Mouse (Mus musculus): ENCODE results near the gene Sfrp5.
A peak's percentile ranks its signal among the peaks of the same experiment; 100 is the strongest.

Sfrp5 gene

DNA sequence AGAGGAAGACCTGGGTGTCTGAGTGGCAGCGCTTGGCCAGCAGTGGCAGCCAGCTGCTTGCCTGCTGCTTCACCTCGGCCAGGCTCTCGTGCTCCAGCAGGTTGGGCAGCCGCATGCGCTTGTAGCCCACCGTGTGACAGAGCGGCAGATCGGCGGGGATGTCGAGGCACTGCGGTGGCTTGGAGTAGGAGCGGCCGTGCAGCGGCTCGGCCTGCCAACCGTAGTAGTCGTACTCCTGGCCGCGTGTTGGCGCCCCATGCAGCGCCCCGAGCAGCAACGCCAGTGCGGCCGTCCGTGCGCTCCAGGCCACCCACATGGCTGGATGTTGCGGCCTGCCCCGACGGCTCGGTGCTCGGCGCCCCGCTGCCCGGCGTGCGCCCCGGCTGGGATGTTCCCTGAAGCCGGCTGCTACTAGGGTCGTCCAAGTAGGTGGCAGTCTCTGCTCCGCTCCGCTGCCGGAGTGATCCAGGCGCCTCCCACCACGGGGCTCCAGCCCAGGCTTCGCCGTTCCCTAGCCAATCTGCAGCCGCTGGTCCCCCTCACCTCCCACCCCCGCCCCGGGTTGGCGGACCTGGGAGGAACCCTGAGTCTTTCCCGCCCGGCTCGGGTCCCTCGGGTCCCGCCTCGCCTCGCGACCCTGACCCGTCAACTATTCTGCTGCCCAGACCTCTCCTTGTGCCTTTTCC is at the start of gene Sfrp5:
Sfrp5 (minus strand) TSS at position 557 of the 686 bp plus-strand sequence.
- no peak for DNase-seq (ENCODE audit: inconsistent age in 2 of 2, low spot score in 1 of 2)

DNA sequence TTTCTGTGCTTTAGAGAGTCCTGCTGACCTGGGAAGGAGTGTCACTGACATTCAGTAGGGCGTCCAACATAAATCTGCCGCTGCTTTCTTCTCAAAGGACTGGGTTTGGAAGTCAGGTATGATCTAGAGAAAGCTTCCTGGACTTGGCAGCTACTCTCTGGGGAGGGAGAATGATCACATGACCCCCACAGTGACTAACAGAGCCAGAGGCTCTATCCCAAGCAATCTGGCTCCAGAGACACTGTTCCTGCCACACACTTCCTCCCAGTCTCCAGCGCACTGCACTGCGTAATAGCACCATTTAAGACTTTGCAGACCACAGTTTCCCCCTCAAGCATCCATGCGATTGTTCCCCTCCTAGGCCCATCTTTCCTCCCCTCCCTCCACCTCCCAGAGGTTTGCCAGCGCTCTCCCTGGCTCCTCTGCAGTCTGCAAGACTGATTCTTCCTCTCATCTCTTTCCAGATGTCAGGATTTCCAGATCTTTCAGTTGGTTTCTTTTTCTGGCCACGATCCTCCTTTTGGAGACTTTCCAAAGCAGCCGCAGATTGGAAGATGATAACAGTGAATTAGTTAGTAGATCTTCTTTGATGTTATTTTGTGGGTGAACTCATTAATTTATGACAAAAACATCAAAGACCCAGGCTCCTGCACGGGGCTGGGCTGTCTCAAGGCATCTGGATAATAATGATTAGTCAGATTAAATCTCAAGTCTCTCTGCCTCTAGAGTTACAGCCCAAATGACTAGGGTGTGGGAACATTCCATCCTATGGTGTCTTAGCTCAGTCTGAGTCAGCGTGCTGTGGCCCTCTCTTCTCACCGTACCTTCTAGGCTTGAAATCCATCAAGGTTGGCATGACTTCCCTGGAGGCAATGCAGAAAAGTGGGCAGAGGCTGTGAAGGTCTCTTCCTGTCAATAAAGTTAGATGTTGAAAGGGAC is 48.2 kb upstream of the Sfrp5 start:
- DNase-seq (ENCODE audit: inconsistent age in 2 of 2, low spot score in 1 of 2) = peak; percentile 14 to 72

DNA sequence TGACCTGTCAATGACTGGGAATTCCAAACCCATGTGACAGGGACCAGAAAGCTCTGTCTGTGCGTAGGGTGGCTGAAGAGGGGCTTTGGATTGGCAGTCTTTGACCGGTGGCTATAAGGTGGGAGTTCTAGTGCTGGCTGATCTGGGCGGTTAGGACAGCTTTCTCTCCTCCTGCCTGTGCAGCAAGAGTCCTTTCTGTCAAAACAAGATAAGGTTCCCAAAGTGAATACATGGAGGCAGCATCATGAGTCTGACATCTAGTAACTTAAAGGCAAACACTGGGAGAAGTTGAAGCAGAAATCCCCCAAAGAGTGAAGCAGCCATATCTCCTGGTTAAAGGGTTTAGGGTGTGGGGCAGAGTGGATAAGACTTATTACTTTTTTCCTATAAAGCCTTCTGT is 45.5 kb upstream of the Sfrp5 start, which contains the start of gene Golga7b:
Golga7b (plus strand) TSS at position 56 of the 400 bp plus-strand sequence.
- DNase-seq (ENCODE audit: inconsistent age in 2 of 2, low spot score in 1 of 2) = no peak

DNA sequence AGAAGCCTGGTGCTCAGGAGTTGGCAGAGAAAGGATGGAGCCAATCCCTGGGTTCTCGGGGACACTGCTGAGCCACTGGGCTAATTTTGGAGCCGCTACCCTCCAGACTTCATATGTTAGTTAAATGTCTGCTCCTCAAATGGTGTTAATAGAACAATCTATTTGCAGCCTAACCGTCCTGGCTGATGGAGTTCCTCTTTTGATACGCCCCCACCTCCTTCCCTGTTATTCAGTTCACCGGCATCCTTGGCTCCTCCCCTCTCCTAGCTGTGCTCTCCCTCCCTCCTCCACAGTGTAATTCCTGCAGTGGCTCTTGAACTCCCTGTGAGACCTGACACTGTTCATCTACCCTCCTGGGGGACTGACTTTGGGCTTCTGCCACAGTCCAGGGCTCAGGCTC is 44.6 kb upstream of the Sfrp5 start:
- DNase-seq (ENCODE audit: inconsistent age in 2 of 2, low spot score in 1 of 2) = no peak

DNA sequence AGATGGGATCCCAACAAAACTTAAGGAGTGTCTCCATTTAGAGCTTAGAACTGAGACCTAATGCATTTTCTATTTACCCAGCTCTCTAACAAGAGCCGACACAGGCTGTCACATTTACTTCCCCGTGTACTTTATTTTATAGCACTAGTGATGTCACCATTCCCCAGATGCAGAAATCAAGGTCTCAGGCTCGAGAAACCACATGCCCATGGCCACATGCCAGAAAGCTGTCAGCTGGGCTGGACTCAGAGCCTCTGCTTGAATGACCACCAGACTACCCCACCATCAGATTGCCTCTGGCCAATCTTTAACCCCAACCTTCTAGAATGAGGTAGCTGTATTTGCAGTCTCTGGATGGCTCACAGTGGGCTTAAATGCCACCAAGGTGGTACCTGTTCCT is 41.3 kb upstream of the Sfrp5 start:
- DNase-seq (ENCODE audit: inconsistent age in 2 of 2, low spot score in 1 of 2) = peak; percentile 29 to 40

DNA sequence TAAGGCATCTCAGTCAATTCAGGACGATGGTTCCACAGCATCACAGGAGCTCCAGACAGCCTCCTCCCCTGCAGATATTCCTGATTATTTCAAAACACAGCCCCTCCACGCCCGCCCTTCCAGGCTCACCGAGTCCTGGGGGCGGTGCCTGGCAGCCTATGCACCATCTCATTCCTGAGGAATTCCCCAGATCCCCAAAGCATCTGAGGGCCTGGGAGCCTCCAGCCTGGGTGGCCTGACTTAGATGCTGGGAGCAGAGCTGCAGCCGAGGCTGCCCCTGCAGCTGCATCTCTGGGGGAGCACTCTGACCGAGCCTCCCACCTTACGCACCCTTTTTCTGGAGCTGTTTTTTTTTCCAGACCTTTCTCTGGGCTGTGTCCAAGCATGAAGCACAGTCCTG is 38.8 kb upstream of the Sfrp5 start:
- no peak for DNase-seq (ENCODE audit: inconsistent age in 2 of 2, low spot score in 1 of 2)

DNA sequence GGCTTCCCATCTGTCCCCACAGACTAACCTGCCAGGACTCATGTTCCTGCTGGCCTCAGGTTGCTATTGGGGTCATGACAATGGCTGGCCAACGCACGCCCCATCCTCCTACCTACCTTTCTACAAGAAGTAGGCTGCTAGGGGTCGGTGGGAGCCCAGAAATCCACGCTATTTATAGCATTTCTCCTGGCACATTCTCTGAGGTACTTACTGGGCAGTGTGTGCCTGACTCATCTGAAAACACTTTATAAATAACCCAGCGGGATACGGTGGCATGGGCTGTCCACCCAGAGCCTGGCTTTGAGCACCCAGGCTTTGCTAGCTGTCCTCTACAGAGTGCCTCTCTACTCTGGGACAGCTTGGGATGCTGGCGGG is 36.3 kb upstream of the Sfrp5 start:
- DNase-seq (ENCODE audit: inconsistent age in 2 of 2, low spot score in 1 of 2) = no peak

DNA sequence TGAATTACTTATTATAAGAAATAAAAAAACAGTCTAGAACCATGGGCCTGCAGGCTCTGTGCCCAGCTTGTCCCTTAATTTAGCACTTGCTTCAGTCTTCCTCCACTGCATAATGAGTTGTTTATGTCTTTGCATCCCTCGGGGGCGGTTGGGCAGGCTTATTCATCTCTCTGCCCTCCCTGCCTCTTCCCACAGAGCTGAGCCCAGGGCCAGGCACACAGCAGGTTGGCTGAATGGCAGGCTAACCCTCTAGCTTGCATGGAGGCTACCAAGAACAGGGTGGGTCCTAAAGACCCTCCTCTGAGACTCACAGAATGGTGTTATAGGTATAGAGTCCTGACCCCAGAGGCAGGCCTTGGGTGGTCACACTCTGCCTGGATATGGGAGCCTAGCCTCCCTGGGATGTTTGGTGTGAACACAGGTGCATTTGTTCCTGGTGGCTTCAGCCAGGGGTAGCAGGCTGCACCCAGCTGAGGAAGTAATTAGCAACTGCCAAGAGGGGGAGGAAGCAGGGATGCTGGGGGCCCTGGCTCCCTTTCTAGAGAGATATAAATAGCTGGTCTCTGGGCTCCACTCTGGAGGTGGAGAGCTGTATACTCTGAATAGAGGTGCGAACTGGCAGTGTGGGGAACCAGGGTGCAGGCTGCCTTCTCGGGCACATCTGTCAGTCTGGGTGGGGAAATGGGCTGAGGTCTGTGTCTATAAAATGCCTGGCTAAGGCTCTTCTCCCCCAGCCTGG is 35.7 kb upstream of the Sfrp5 start:
- no peak for DNase-seq (ENCODE audit: inconsistent age in 2 of 2, low spot score in 1 of 2)

DNA sequence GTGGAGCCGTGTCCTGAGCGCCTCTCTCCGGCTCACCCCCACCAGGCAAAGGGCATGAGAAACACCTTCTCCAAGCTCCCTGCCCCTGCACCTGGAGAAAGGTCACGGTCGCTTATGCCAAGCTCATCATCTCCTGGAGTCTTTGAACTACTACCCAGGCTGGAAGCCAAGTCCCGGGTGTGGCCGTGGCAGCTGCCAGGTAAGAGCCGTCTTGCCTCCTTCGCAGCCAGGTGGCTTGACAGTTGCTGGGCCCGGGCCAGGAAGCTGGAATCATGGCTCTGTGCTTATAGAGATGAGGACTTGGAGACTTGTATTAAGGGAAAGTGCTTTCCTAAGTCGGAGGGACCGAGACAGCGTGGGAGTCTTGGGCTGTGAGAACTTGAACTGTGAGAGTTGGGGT is 28.9 kb upstream of the Sfrp5 start:
- DNase-seq (ENCODE audit: inconsistent age in 2 of 2, low spot score in 1 of 2) = no peak

DNA sequence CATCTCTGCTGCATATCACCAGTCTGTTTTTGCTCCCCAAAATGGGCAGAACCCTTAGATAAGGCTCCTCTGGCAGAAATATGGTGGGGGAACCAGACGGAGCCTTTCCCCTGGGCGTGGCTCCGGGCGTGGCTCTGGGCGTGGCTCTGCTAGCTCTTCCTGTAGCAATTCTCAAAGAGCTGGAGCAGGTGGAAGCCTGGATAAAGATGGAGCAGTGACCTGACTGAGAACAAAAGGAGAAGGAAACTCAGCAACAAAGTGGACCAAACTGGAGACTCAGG is 28.2 kb upstream of the Sfrp5 start:
- no peak for DNase-seq (ENCODE audit: inconsistent age in 2 of 2, low spot score in 1 of 2)

DNA sequence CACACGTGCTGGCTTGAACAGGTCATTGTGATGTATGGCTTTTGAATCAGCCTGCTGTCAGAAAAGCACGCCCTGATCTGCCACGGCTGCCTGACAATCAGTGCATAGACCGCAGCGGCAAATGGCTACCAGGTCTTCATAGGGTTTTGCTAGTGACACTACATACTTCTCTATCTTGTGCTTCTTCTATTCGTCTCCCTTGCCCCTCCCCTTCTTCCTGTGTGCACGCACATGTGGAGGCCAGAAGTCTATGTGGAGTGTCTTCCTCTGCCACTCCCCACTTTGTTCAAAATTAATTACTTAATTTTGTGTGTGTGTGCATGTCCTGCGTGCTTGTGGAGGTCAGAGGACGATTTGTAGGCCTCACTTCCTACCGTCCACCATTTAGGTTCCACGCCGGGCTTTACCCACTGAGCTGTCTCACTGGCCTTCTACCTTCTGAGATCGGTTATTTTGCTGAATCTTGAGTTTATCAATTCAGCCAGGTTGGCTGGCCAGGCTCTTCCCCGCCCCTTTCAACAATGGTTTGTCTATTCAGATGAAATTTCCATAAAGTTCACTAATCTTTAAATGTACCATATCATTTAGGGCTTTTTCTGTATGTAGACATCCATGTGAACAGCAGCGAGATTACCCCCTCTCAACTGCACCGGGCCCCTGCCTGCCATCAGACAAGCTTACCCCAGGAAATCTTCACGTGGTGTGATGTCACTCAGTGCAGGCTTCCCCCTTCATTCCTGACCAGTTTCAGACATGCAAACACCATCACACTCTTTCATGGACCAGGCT is 27.6 kb upstream of the Sfrp5 start:
- DNase-seq (ENCODE audit: inconsistent age in 2 of 2, low spot score in 1 of 2) = no peak

DNA sequence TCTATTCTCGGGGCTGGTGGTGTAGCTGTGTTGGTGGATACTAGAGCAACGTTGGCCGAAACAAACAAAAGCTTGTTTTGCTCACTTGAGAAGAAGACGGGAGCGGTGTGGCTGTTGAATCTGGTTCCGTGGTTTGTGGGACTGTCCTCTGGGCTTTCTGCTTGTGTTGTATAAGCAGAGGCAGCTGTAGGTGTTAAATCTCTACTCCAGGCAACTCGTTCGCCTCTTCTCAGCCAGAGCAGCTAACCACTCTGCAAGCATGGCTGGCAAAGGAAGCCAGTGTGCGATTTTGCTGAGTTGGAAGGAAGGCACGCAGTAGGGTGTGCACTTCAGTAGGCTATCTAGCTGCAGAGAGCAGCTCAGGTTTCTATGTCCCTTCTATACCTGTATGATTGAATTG is 24.4 kb upstream of the Sfrp5 start:
- DNase-seq (ENCODE audit: inconsistent age in 2 of 2, low spot score in 1 of 2) = no peak

DNA sequence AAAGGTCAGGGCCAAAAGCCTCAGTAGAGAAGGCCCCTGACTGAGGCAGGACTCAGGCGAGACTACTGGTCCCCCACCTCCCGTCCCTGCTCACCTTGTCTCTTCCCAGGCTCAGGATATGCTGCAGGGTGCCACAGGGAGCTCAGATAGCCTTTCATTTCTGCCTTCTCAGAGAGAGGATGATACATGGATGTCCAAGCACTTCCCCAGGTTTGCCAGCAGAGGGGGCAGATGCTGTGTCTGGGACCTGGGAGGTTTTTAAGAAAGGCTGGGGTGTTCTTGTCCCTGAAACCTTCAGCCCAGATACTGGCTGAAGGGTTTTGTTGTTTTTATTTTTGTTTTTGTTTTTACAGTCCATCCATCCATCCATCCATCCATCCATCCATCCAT is 15.3 kb upstream of the Sfrp5 start:
- peak; percentile 53 to 77 for DNase-seq (ENCODE audit: inconsistent age in 2 of 2, low spot score in 1 of 2)

DNA sequence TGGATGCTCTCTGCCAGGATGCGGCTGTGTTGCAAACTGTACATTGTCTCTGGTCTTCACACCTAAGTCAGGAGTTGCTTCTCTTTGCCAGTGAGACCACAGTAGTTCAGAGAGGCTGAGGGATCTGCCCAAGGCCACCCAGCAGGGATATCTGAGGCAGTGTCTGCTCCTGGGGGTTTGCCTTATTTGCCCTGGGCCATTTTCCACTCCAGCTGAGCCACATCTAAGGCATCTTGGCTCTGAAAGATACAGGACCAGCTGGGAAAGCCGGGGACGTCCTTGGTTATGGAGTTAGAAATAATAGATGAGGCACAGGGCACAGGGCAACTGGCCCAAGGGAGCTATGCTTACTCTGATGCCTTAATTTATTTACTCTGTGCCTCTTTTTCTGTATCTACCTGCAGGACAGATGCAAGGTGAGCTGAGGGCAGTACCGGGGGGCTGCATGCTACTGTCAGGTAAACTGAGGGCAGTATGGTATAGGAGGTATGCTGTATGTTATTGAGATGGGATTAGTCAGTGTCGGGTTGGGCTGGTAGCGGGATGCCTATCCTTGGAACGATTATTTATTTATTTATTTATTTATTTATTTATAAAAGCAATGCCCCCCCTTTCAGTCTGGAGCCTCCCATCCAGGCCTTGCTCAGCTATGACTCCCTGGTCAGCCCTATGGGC is 14.8 kb upstream of the Sfrp5 start:
- DNase-seq (ENCODE audit: inconsistent age in 2 of 2, low spot score in 1 of 2) = no peak

DNA sequence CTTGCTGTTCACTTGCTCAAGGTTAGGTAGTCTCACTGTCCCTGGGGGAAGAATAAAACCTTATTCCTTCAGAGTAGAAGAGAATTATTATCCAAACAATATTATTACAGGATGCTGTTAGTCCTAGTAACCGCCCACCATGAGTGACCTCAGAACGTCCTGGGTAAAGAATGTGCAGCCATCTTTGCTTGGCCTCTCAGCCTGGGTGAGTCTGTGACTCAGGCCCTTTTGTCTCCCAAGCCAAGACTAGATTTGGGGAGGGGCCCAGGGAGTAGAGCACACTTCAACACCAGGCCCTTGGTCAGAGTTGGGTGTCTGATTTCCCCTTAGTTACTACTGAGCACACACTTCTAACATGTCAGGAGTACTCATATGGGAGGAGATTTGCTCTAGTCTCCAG is 12.5 kb upstream of the Sfrp5 start:
- no peak for DNase-seq (ENCODE audit: inconsistent age in 2 of 2, low spot score in 1 of 2)

DNA sequence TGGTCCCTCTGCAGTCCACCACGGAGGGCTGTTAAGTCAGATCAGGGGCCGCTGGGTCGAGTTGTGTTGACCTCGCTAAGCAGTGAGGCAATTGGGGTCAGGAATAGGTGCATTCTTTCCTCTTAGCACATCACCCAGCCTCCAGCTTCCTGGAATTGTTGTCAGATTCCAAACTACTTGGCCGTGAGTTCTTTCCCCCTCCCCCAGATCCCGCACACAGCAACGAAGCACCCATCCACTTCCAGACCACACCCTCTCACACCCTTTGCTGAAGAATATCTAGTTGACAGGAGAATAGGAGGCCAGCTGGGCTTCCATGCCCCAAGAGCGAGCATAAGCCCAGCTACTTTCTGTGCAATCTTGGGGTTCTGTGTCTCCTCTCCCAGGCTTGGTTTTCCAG is 9.9 kb upstream of the Sfrp5 start:
- no peak for DNase-seq (ENCODE audit: inconsistent age in 2 of 2, low spot score in 1 of 2)

DNA sequence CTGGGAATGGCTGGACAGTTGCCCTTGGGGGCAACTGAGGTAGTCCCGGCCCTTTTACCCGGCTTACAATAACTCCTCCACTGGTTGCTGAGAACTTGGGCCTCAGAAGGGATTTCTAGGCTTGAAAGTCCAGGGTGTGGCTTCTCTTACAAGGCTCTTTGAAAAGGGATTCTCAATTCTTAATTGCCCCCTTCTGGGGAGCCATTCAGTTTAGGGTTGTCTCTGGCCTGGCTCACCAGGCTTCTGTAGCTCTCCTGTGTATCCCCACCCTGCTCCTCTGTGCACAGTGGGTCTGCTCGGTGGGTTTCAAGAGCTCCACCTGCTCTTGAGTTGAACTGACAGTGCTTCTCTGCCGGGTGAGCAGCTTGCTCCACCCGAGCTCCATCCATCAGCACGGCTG is 7.9 kb upstream of the Sfrp5 start:
- DNase-seq (ENCODE audit: inconsistent age in 2 of 2, low spot score in 1 of 2) = no peak

DNA sequence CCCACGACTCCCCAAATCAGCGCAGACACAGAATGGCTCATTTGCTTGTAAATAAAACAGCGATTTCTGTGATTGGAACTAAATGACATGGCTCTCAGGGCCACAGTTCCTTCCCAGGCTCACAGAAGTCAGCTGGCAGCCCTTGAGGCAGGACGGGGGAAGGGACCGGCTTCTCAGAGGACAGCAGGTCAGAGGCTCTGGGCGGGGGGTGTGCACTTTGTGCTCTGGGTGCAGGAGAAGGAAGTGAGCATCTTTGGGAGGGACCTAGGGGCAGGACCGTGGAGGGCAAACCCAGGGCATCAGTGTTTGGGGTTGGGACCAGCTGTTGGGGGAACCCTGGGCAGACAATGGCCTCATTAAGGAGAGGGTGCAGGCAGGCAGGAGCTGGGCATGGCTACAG is 7.4 kb upstream of the Sfrp5 start:
- no peak for DNase-seq (ENCODE audit: inconsistent age in 2 of 2, low spot score in 1 of 2)

DNA sequence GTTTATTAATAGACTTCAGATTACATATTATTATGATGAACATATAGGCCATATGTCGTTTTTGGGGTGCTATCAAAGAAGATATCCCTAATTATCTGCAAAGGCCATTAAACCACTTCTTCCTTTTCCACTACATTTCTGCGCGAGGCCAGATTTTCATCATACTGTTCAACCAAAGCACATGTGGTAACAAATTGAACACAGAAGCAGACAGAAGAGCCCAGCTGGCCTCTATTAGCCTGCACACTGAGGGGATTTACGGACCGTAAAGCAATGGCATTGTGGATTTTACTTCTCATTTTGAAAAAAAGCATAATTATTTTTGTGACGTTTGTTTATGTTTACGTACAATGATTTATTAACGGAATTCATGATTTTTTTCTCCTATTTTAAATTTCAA is 3.1 kb upstream of the Sfrp5 start:
- DNase-seq (ENCODE audit: inconsistent age in 2 of 2, low spot score in 1 of 2) = no peak

DNA sequence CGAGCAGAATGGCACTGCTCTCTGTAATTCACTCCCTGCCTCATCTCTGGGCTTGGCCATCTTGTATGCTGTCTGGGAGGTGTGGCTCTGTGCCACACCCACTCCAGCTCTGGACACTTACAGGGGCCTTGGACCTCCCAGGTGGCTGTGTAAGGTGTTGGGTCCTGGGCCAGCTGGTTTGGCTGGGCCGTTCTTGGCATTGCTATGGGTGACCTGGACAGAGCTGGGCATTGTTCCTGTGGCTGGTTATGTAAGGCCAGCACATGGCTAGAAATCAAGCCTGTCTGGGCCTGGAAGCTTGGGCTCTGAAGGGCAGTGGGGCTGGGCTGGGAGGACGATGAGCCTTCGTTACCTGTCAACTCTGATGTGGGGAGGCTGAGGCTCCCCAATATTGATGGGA is 2.3 kb upstream of the Sfrp5 start:
- no peak for DNase-seq (ENCODE audit: inconsistent age in 2 of 2, low spot score in 1 of 2)

DNA sequence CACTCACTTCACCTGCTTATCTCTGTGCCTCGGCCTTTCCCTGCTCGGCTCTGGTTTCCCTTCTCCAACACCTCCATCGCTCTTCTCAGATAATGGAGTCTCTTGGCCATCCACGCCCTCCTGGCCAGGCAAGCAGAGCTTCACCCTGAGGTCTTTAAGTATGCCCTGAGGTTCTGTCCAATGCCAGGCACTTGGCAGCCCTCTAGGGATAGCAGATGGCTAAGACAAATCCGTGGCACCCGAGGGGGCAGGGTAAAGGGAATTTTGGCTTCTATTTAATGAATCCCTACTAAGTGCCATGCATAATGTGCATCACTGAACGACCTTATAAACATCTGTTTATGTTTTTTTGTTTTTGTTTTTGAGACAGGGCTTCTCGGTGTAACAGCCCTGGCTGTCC is 415 bp upstream of the Sfrp5 start:
- DNase-seq (ENCODE audit: inconsistent age in 2 of 2, low spot score in 1 of 2) = no peak

Data from adrenal gland, adult (tissue).